Mouse (Mus musculus): ENCODE measurements around the gene Khdc4. TPM values are rescaled to one million over a fixed set of nuclear protein-coding genes. Genes with fewer than 3 reads are reported as not detected.

The Khdc4 gene
- 88.9 and 92.9 TPM in 2 replicates for polyA plus RNA-seq (2015; fragmentation: Nextera tagmentation; extraction: Ambion mirVana)

DNA sequence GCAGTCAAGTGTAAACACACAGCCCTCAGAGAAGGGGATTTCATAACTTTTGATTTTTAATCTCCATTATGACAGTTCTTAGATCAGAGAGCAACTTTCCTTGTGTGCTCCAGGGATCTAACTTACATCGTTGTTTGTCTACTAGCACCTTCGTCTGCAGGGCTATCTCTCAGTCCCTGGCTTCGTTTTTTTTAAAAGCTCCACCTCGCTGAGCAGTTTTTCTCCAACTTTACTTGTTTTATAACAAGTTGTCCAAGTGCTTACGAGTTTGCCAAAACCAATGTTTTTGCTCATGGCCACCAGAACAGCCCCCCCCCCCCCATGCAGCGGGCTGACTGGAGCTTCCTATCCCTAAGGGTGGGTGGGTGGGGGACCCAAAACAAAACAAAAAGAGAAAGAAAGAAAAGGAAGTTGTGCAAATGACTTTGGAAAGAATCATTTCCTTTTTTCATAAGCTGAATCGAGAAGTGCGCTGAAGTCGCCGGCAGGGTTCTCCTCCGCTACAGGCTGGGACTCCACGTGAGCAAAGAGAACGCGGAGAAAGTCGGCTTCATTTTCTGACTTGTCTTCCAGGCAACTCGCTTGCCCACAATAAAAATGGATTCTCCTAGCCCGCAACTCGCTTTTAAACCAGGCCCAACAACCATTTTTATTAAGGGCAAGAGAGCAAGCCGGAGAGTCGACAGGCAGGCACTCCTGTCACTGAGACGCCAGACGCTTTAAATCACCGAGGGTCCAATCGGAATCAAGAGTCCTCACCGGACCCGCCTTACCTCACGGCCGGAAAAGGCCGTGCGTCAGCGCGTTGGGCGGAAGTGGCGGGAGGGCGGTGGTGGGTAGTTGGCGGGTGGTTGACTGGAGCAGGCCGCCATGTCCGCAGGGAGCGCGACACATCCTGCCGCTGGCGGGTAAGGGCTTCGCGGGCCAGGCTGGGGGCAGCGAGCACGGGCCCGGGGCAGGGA, at the start of gene Khdc4:
Gene Khdc4 (plus strand): TSS at position 824 of the 962 bp plus-strand sequence.
- Histone ChIP-seq H3K4me3 (peak within 1 kb of the TSS; percentile 79), H3K4me2 (peak within 1 kb of the TSS; percentile 80), H3K9ac (peak within 1 kb of the TSS; percentile 84), H3K9me3 (no peaks in the 10 kb centered on the region), H3K27ac (peak within 1 kb of the TSS; percentile 95), H3K36me3 (replicated peaks) (peaks cover 11% of the 10 kb centered on the region), H3K4me1 (peaks cover 25% of the 10 kb centered on the region), H3K27me3 (replicated peaks) (no peaks in the 10 kb centered on the region)
- WGBS = 1% methylated on average over 47 of the region's 47 CpGs
- peak; percentile 99 for ATAC-seq (replicated peaks)

DNA sequence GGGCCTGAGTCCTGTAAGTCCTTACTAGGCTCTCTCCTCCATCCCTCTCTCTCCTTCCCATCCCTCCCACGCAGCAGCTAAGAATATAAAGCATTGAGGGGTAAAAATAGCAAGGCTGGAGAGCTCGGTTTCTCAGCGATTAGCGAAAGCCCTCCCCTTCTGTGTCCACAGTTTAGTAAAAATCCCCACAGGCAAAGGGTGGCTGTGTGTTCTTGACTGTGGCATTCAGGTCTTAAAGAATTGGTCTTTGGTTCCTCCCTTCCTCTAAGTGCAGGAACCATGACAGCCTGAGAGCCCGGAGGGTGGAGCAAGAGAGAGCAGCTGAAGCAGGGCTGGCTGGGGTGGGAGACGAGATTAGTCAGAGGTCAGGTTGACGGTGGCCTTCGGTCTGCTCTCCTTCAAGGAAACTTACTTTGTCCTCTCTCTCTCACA, 49.0 kb upstream of the Khdc4 start:
- H3K4me1 ChIP-seq = no peaks in the 10 kb centered on the region
- no peak for ATAC-seq (replicated peaks)
- H3K4me2 ChIP-seq = no peak overlapping the region
- no peak overlapping the region for H3K4me3 ChIP-seq
- no peaks in the 10 kb centered on the region for H3K9me3 ChIP-seq
- H3K36me3 ChIP-seq (replicated peaks) = peaks cover 81% of the 10 kb centered on the region
- 96% methylated on average over 8 of the region's 8 CpGs for WGBS
- H3K27me3 ChIP-seq (replicated peaks) = no peaks in the 10 kb centered on the region
- H3K9ac ChIP-seq = no peak overlapping the region
- H3K27ac ChIP-seq = no peak overlapping the region

DNA sequence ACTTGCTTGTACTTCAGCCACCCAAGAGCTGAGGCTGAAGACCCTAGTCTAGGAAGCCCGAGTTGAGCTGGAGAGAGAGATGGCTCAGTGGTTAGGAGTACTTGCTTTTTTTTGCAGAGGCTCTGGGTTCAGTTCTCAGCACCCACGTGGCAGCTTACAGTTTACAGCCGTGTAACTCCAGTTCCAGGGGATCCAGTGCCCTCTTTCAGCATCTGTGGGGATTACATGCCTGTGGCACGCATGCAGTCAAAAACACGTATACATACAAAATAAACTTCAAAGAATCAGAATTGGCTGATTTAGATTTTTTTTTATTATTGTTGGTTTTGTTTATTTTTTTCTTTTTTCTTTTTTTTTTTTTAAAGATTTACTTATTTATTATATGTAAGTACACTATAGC, 48.5 kb upstream of the Khdc4 start:
- Histone ChIP-seq H3K27me3 (replicated peaks) (no peaks in the 10 kb centered on the region), H3K4me3 (no peak overlapping the region), H3K4me2 (no peak overlapping the region), H3K4me1 (no peaks in the 10 kb centered on the region), H3K9me3 (no peaks in the 10 kb centered on the region), H3K9ac (no peak overlapping the region), H3K36me3 (replicated peaks) (peaks cover 78% of the 10 kb centered on the region), H3K27ac (no peak overlapping the region)
- no peak for ATAC-seq (replicated peaks)
- WGBS = 95% methylated on average over 5 of the region's 5 CpGs

DNA sequence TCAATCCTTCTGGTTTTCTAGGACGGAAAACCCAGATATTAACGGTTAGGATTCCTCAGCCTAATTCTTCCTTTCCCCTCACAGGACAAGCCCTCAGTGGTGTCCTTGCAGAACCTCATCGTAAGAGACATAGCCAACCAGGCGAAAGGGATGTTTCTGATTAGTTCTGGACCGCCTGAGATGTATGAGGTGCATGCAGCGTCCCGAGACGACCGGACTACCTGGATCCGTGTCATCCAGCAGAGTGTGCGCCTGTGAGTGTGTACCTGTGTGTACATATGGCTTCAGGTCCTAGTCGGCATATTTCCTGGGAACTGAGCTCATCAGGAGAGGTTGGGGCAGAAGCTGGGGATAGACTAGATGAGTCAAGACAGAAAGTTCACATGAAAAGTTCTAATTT, 46.4 kb upstream of the Khdc4 start:
- ATAC-seq (replicated peaks) = no peak
- no peak overlapping the region for H3K4me2 ChIP-seq
- WGBS = 95% methylated on average over 12 of the region's 12 CpGs
- no peak overlapping the region for H3K27ac ChIP-seq
- H3K27me3 ChIP-seq (replicated peaks) = no peaks in the 10 kb centered on the region
- peaks cover 81% of the 10 kb centered on the region for H3K36me3 ChIP-seq (replicated peaks)
- H3K4me1 ChIP-seq = no peaks in the 10 kb centered on the region
- H3K9ac ChIP-seq = no peak overlapping the region
- no peaks in the 10 kb centered on the region for H3K9me3 ChIP-seq
- H3K4me3 ChIP-seq = no peak overlapping the region

DNA sequence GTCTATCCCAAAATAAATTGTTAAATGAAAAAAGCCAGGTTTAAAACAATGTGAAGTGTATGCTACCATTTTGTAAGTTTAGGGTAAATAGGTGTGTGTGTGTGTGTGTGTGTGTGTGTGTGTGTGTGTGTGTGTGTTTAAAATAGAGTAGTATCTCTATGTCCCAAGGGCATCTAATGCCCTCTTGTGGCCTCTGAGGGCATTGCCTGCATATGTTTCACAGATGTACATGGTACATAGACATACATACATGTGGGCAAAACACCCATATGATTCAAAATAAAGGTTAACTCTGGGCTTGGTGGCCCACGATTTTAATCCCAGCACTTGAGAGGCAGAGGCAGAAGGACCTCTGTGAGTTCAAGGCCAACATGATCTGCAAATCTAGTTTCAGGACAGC, 44.9 kb upstream of the Khdc4 start:
- Histone ChIP-seq H3K27me3 (replicated peaks) (no peaks in the 10 kb centered on the region), H3K4me1 (no peaks in the 10 kb centered on the region), H3K9ac (no peak overlapping the region), H3K9me3 (no peaks in the 10 kb centered on the region), H3K4me2 (no peak overlapping the region), H3K36me3 (replicated peaks) (peaks cover 80% of the 10 kb centered on the region), H3K4me3 (no peak overlapping the region), H3K27ac (no peak overlapping the region)
- 0 out of 2 replicates have a peak, but pooled peaks have one; percentile 56 for ATAC-seq (replicated peaks)
- WGBS = 91% methylated on average over 1 of the region's 1 CpGs

DNA sequence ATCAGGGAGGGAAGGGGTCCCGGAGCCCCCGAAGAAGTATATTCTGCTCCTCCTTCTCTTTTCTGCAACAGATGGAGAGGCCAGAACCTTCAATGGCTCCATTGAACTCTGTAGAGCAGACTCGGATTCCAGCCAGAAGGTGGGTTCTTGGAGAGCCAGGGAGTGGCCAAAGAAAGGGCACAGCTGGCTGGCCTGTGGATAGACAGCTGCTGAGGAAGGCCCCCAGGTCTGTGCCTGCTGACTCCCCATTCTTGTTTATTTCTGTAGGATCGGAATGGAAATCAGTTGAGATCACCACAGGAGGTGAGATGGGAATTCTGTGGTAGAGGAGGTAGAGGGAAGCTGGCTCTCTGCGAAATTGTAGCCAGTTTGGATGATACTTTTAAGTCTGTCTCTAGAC, 42.5 kb upstream of the Khdc4 start:
- Histone ChIP-seq H3K9me3 (no peaks in the 10 kb centered on the region), H3K4me2 (no peak overlapping the region), H3K36me3 (replicated peaks) (peaks cover 87% of the 10 kb centered on the region), H3K4me3 (no peak overlapping the region), H3K4me1 (no peaks in the 10 kb centered on the region), H3K9ac (no peak overlapping the region), H3K27me3 (replicated peaks) (no peaks in the 10 kb centered on the region), H3K27ac (no peak overlapping the region)
- ATAC-seq (replicated peaks) = no peak
- 79% methylated on average over 5 of the region's 5 CpGs for WGBS

DNA sequence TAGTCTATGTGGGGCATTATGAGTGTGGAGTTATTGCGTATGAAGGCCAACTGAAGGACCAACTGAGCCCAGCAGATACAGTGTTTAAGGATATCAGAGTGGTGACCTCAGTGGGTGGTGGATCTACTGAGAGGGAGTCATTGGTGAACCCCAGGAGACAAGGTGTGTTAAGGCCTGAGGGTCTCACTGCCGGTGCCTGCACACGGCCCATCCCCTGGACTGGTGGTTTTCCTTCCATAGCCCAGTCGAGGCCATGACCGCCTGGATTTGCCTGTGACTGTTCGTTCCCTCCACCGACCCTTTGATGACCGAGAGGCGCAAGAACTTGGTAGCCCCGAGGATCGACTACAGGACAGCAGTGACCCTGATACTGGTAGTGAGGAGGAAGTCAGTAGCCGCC, 39.7 kb upstream of the Khdc4 start:
- no peak for ATAC-seq (replicated peaks)

DNA sequence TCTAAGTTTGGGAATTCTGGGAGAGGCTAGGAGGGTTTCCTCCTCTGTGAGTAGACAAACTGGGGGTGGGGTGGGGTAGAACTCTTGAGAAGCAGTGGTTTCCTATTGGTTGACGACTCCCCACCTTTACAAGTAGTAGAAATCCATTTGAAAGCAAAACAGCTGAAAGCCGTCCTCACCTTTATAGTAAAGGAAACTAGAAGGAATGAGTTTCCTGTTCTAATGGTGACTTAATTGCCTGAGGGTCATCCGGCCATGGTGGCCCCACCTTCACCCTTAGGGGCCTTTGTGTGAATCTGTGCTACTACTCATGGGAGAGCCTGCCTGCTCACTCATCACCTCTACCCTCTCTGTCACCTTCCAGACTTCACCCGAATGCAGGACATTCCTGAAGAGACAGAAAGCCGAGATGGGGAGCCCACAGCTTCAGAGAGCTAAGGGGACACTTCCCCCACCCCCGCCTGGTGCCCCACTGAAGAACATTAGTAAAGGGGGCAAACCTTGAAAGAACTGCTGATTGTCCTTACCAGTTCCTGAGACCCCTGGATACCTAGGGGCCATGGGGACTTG, 39.1 kb upstream of the Khdc4 start:
- 94% methylated on average over 6 of the region's 6 CpGs for WGBS
- H3K36me3 ChIP-seq (replicated peaks) = peaks cover 61% of the 10 kb centered on the region
- H3K27me3 ChIP-seq (replicated peaks) = no peaks in the 10 kb centered on the region

More for the DNA sequence above, 39.7 kb upstream of the Khdc4 start:
- no peak overlapping the region for H3K4me2 ChIP-seq
- H3K27ac ChIP-seq = no peak overlapping the region
- no peaks in the 10 kb centered on the region for H3K27me3 ChIP-seq (replicated peaks)
- peaks cover 64% of the 10 kb centered on the region for H3K36me3 ChIP-seq (replicated peaks)
- H3K9me3 ChIP-seq = no peaks in the 10 kb centered on the region
- H3K4me1 ChIP-seq = no peaks in the 10 kb centered on the region
- H3K4me3 ChIP-seq = no peak overlapping the region
- 90% methylated on average over 12 of the region's 12 CpGs for WGBS
- no peak overlapping the region for H3K9ac ChIP-seq

DNA sequence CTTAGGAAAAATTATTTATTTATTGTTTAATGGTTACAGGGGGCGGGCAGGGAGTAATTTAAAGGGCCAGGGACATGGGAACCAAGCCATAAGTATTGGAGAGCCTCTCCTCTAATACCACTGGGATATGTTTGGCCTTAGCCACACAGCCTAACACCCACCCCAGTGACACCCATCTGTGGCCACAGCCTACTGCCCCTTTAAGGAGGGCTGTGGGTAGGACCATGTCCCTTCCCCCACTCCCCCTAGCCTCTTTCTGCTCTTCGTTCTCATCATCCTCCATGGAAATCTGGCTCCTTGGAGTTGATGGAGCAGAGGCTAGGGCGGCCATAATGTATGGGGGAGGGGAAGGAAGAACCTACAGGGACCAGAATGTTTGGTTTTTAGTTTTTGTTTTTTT, 38.5 kb upstream of the Khdc4 start:
- ATAC-seq (replicated peaks) = no peak
- no peaks in the 10 kb centered on the region for H3K4me1 ChIP-seq
- peaks cover 58% of the 10 kb centered on the region for H3K36me3 ChIP-seq (replicated peaks)
- no peak overlapping the region for H3K4me2 ChIP-seq
- WGBS = 87% methylated on average over 3 of the region's 3 CpGs
- no peaks in the 10 kb centered on the region for H3K9me3 ChIP-seq
- H3K9ac ChIP-seq = no peak overlapping the region
- H3K27me3 ChIP-seq (replicated peaks) = no peaks in the 10 kb centered on the region
- no peak overlapping the region for H3K27ac ChIP-seq
- no peak overlapping the region for H3K4me3 ChIP-seq

More for the DNA sequence above, 39.1 kb upstream of the Khdc4 start:
- no peaks in the 10 kb centered on the region for H3K4me1 ChIP-seq
- ATAC-seq (replicated peaks) = no peak
- no peak overlapping the region for H3K27ac ChIP-seq
- no peaks in the 10 kb centered on the region for H3K9me3 ChIP-seq
- H3K4me2 ChIP-seq = no peak overlapping the region
- no peak overlapping the region for H3K4me3 ChIP-seq
- no peak overlapping the region for H3K9ac ChIP-seq

DNA sequence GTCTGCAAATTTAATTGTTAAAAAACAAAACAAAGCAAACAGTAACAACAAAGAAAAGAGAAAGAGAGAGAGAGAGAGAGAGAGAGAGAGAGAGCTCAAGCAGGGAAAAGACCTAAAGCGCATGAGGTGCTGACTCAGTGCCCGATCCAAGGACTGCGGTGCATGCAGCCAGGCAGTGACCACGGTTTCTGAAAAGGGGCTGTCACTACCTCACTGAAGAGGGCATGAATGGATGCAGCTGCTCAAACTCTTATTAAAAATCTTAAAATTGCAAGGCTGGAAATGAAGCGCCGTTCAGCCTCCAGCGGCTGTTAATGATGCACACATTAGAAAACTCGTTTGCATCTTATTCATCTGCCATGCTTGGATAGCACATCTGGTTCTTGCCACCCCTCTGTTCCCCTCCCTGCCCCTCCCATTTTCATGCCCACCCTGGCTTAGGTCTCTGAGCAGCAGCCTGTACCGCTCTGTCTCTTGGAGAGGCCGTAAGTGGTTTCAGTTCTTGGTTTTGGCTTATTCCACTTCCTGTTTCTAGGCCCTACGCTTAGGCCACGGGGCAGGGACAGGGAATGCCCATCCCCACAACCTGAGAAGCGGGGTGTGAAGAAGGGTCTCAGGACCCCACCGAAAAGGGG, 37.7 kb upstream of the Khdc4 start:
- Histone ChIP-seq H3K27me3 (replicated peaks) (no peaks in the 10 kb centered on the region), H3K27ac (no peak overlapping the region), H3K36me3 (replicated peaks) (peaks cover 50% of the 10 kb centered on the region), H3K4me1 (no peaks in the 10 kb centered on the region), H3K9me3 (no peaks in the 10 kb centered on the region), H3K4me3 (no peak overlapping the region), H3K9ac (no peak overlapping the region), H3K4me2 (no peak overlapping the region)
- WGBS = 87% methylated on average over 14 of the region's 14 CpGs
- no peak for ATAC-seq (replicated peaks)

DNA sequence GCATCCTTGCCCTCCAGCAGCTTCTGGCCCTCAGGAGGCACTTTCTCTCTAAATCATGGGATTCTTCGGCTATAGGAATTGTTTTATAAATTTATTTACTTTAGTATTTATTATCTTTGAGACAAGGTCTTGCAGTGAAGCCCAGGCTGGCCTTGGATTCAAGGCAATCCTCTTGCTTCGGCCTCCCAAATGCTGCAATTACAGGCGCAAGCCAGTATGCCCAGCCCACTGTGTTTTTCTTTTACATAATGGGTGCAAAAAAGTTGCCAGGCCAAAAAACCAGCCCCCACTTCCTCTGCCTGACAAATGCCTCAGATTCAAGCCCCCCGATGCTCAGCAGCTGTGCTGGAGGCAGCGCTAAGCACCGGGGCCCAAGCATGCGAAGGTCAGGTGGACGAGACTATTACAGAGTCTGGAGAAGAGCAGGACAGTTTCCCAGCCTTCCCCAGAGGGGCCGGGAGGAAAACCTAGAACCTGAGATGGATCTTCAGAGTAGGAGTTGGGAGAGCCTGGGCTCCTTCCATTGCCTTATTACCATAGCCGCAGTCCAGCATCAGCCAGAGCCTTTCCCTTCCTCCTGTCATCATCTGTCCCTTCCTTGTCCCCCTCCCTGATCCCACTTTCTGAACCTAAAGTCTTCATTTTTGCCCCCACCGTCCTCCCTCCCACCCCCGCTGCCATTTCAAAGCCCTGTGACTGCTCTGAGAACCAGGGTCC, 37.0 kb upstream of the Khdc4 start:
- H3K4me3 ChIP-seq = no peak overlapping the region
- H3K9ac ChIP-seq = no peak overlapping the region
- H3K4me1 ChIP-seq = no peaks in the 10 kb centered on the region
- 87% methylated on average over 12 of the region's 12 CpGs for WGBS
- no peak for ATAC-seq (replicated peaks)
- H3K36me3 ChIP-seq (replicated peaks) = peaks cover 43% of the 10 kb centered on the region
- H3K27me3 ChIP-seq (replicated peaks) = no peaks in the 10 kb centered on the region
- H3K9me3 ChIP-seq = no peaks in the 10 kb centered on the region
- H3K27ac ChIP-seq = no peak overlapping the region
- no peak overlapping the region for H3K4me2 ChIP-seq

DNA sequence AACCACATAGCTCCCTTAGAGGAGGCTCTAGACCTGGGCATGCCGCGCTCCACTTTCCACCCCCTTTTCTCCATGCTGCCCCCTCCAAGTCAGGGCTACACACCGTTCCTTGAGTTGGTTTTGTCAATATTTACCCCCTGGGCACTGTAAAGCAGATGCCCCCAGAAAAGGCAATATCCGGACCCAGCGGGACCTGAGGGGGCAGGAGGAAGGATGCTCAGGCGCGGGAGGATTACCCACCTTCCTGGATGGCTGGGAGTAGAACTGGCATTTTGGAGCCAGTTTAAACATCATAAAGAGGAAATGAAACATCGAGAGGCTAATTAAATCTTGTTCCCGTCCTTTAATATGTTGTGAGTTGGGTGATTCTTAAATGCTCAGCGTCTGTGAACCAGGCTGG, 36.4 kb upstream of the Khdc4 start:
- Histone ChIP-seq H3K27ac (no peak overlapping the region), H3K36me3 (replicated peaks) (peaks cover 38% of the 10 kb centered on the region), H3K4me3 (no peak overlapping the region), H3K9me3 (no peaks in the 10 kb centered on the region), H3K4me2 (no peak overlapping the region), H3K27me3 (replicated peaks) (no peaks in the 10 kb centered on the region), H3K9ac (no peak overlapping the region), H3K4me1 (no peaks in the 10 kb centered on the region)
- ATAC-seq (replicated peaks) = no peak
- 73% methylated on average over 10 of the region's 10 CpGs for WGBS
